Mouse (Mus musculus) gastrocnemius, postnatal 10 days (tissue): Measurements from ENCODE around the gene Atp6v0d1. TPM values are rescaled to one million over a fixed set of nuclear protein-coding genes. Genes with fewer than 3 reads are reported as not detected.

Source experiments
- microRNA-seq, 2 experiments: library from miRNA; unstranded; fragments of <30 nt; microRNA quantifications; one replicate each; pipeline ENCODE4 v1.2.0; 2021
- total RNA-seq, 2 experiments: library from RNA; stranded (reverse); gene quantifications; 2 replicates each; pipeline ENCODE4 v1.2.3; 2021

The Atp6v0d1 gene
- total RNA-seq, 2 experiments from 2014 or later: 49.3 to 54.2 TPM

Small RNA genes lying within 50 kb of the gene (microRNA-seq; reads per million reads assigned to microRNA genes)
- gene Mir1966: 0.25 to 0.32 reads per million in 2 experiments

Other genes with a start within 250 kb of the Atp6v0d1 start
- 1 to 10 TPM; 1.5 to 2.4 TPM for gene Lrrc29, start 239.8 kb downstream of the Atp6v0d1 start, total RNA-seq
- 10 to 100 TPM; 23.6 to 27.1 TPM for gene Tmem208, start 239.7 kb downstream of the Atp6v0d1 start, total RNA-seq
- 10 to 100 TPM in 1 of 2 experiments, 1 to 10 TPM in 1; 8.9 to 14.7 TPM for gene Fhod1, start 218.1 kb downstream of the Atp6v0d1 start, total RNA-seq
- gene Slc9a5, start 217.2 kb downstream of the Atp6v0d1 start, total RNA-seq: 1 to 10 TPM; 1.4 to 2.4 TPM
- gene Plekhg4, start 192.8 kb downstream of the Atp6v0d1 start, total RNA-seq: under 1 TPM; 0.07 to 0.79 TPM
- gene Kctd19, start 152.5 kb downstream of the Atp6v0d1 start, total RNA-seq: under 1 TPM in 1 of 2 experiments, not detected in 1; 0.07 TPM
- 1 to 10 TPM in 1 of 2 experiments, under 1 TPM in 1; 0.93 to 1.1 TPM for gene Lrrc36, start 152.5 kb downstream of the Atp6v0d1 start, total RNA-seq
- 100 to 1,000 TPM; 260 to 285 TPM for gene Tppp3, start 94.5 kb downstream of the Atp6v0d1 start, total RNA-seq
- gene Zdhhc1, start 69.1 kb downstream of the Atp6v0d1 start, total RNA-seq: 10 to 100 TPM; 10.9 to 15.9 TPM
- gene Hsd11b2, start 47.3 kb downstream of the Atp6v0d1 start, total RNA-seq: 1 to 10 TPM; 4.4 to 4.5 TPM
- 10 to 100 TPM; 20.7 to 26.9 TPM for gene Ripor1, start 39.2 kb upstream of the Atp6v0d1 start, total RNA-seq
- gene Ctcf, start 70.5 kb upstream of the Atp6v0d1 start, total RNA-seq: 10 to 100 TPM; 43.7 to 46.7 TPM
- under 1 TPM; 0.84 to 0.85 TPM for gene Agrp, start 71.3 kb upstream of the Atp6v0d1 start, total RNA-seq
- gene Carmil2, start 120.2 kb upstream of the Atp6v0d1 start, total RNA-seq: under 1 TPM; 0.28 to 0.38 TPM
- 10 to 100 TPM; 12.9 to 15.2 TPM for gene Acd, start 135.1 kb upstream of the Atp6v0d1 start, total RNA-seq
- 1 to 10 TPM; 6.0 to 7.8 TPM for gene Pard6a, start 135.1 kb upstream of the Atp6v0d1 start, total RNA-seq
- not detected for gene 4933405L10Rik, start 141.6 kb upstream of the Atp6v0d1 start, total RNA-seq
- gene Enkd1, start 142.2 kb upstream of the Atp6v0d1 start, total RNA-seq: 1 to 10 TPM; 2.0 to 3.7 TPM
- gene Gfod2, start 192.6 kb upstream of the Atp6v0d1 start, total RNA-seq: 1 to 10 TPM; 6.5 to 7.6 TPM